Mouse (Mus musculus): ENCODE results near the gene Kcnq4. TPM values are rescaled to one million over a fixed set of nuclear protein-coding genes. Genes with fewer than 3 reads are reported as not detected.

Kcnq4 gene
- 5.2 and 5.5 TPM in 2 replicates for polyA plus RNA-seq (2014; fragmentation: Nextera tagmentation; extraction: Ambion mirVana)

DNA sequence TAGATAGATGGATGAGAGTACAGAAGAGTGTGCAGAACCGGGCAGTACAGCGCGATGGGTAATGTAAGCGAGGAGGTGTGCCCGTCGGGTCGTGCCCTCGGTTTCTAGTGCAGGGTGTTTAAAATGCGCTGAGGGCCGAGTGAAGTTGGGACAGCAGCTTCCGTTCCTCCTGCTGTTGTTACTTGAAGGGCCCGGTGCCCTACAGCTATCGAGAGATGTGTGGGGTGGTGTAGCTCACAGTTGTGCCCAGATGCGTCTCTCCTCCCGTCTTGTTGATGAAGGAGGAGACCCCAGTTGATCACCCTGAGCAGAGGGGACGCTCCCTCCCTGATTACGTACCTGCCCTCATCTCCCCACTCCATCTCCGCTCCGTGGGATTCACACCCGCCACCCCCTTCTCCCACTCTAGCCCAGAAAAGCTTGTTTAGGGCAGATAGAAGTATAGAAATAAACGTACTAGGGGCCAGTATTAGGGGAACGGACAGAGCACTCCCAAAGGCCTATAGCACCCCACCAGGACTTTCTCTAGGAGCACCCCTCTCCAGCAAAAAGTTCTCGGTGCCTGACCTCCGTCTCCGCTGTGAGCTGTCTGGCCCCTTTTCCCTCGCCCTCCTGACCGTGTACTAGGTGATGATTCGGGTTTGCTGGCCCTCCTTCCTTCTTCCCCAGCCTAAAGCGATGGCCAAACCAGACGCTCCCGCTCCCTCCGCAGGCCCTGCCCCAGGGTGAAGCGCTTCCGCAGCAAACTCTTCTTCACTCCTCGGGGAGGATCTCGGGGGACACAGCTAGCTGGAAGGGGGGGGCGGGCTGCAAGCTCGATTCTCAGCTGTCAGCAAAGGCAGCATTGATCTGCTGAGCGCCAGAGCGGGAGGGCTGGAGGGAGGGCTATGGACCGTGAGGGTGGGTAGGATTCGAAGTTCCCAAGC lies at the start of gene Kcnq4:
TSS of gene Kcnq4 (minus strand) at position 672 of the 926 bp plus-strand sequence.
- WGBS = 2% methylated on average over 42 of the region's 42 CpGs
- Histone ChIP-seq H3K36me3 (ENCODE audit: control insufficient read depth, insufficient read depth, low read length) (no peaks in the 10 kb centered on the region), H3K27me3 (ENCODE audit: control insufficient read depth, insufficient read depth, low read length) (peaks cover 13% of the 10 kb centered on the region), H3K4me2 (ENCODE audit: low read depth, low read length) (peak within 1 kb of the TSS; percentile 100), H3K4me3 (ENCODE audit: low read depth, low read length) (peak within 1 kb of the TSS; percentile 56), H3K9ac (replicated peaks; ENCODE audit: low read depth, low read length) (peak within 1 kb of the TSS; percentile 48), H3K27ac (ENCODE audit: low read depth, low read length) (no peak within 1 kb of the TSS), H3K9me3 (ENCODE audit: control insufficient read depth, low read length) (no peaks in the 10 kb centered on the region), H3K4me1 (ENCODE audit: control insufficient read depth, insufficient read depth, low read length) (peaks cover 7% of the 10 kb centered on the region; the same call in 1 of the 2 replicates)
- ATAC-seq (ENCODE audit: low read depth) = no peak

DNA sequence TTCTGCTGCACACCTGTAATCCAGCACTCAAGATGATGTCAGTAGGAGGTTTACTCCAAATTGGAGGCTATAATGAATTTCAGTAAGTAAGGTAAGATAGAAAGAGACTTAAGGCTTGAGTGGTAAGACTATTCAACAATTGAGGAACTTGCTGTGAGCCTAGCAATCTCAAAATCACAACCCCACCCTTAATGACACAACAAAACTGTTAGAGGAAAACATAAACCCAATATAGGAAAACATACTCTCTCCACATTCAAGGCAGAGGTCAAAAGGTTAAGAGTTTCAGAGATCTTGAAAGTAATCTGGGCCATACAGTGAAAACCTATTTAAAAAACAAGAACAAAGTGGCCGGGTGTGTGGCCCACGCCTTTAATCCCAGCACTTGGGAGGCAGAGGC lies 48.3 kb upstream of the Kcnq4 start:
- Histone ChIP-seq H3K27ac (ENCODE audit: low read depth, low read length) (no peak overlapping the region), H3K27me3 (ENCODE audit: control insufficient read depth, insufficient read depth, low read length) (no peaks in the 10 kb centered on the region), H3K9me3 (ENCODE audit: control insufficient read depth, low read length) (no peaks in the 10 kb centered on the region), H3K9ac (replicated peaks; ENCODE audit: low read depth, low read length) (no peak overlapping the region), H3K4me2 (ENCODE audit: low read depth, low read length) (no peak overlapping the region), H3K4me3 (ENCODE audit: low read depth, low read length) (no peak overlapping the region), H3K36me3 (ENCODE audit: control insufficient read depth, insufficient read depth, low read length) (no peaks in the 10 kb centered on the region), H3K4me1 (ENCODE audit: control insufficient read depth, insufficient read depth, low read length) (peaks cover 5% of the 10 kb centered on the region)
- ATAC-seq (ENCODE audit: low read depth) = no peak
- 90% methylated on average over 2 of the region's 2 CpGs for WGBS

DNA sequence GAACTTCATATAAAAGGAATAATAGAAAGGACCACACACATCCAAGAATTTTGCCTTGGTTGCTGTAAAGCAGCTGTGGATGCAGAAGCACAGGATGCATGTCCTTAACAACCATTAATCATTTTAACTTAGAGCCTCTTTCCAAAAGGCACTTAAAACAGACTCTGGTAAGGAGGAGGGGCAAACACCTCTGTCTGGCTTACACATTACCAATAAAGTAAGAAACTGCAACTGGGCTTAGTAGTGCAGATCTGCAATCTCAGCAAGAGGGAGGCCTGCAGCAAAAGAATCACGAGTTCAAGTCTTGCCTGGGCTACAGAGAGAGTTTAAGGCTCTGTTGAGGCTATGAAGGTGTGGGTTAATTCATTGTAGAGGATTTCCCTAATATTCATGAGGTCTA lies 47.2 kb upstream of the Kcnq4 start:
- Histone ChIP-seq H3K27me3 (ENCODE audit: control insufficient read depth, insufficient read depth, low read length) (no peaks in the 10 kb centered on the region), H3K36me3 (ENCODE audit: control insufficient read depth, insufficient read depth, low read length) (no peaks in the 10 kb centered on the region), H3K4me1 (ENCODE audit: control insufficient read depth, insufficient read depth, low read length) (peaks cover 5% of the 10 kb centered on the region), H3K4me2 (ENCODE audit: low read depth, low read length) (no peak overlapping the region), H3K4me3 (ENCODE audit: low read depth, low read length) (no peak overlapping the region), H3K9ac (replicated peaks; ENCODE audit: low read depth, low read length) (no peak overlapping the region), H3K27ac (ENCODE audit: low read depth, low read length) (no peak overlapping the region), H3K9me3 (ENCODE audit: control insufficient read depth, low read length) (no peaks in the 10 kb centered on the region)
- no peak for ATAC-seq (ENCODE audit: low read depth)
- 84% methylated on average over 1 of the region's 1 CpGs for WGBS

GRCm38 (mm10) chr4:120792918-120793317 lies 44.5 kb upstream of the Kcnq4 start:
- 88% methylated on average over 2 of the region's 2 CpGs for WGBS
- H3K27ac ChIP-seq (ENCODE audit: low read depth, low read length) = no peak overlapping the region
- ATAC-seq (ENCODE audit: low read depth) = no peak
- H3K9ac ChIP-seq (replicated peaks; ENCODE audit: low read depth, low read length) = no peak overlapping the region
- no peak overlapping the region for H3K4me3 ChIP-seq (ENCODE audit: low read depth, low read length)
- H3K4me1 ChIP-seq (ENCODE audit: control insufficient read depth, insufficient read depth, low read length) = peaks cover 3% of the 10 kb centered on the region; the same call in 1 of the 2 replicates
- no peaks in the 10 kb centered on the region for H3K27me3 ChIP-seq (ENCODE audit: control insufficient read depth, insufficient read depth, low read length)
- no peaks in the 10 kb centered on the region for H3K9me3 ChIP-seq (ENCODE audit: control insufficient read depth, low read length)
- H3K4me2 ChIP-seq (ENCODE audit: low read depth, low read length) = no peak overlapping the region
- peaks cover 8% of the 10 kb centered on the region; the same call in 1 of the 2 replicates for H3K36me3 ChIP-seq (ENCODE audit: control insufficient read depth, insufficient read depth, low read length)

DNA sequence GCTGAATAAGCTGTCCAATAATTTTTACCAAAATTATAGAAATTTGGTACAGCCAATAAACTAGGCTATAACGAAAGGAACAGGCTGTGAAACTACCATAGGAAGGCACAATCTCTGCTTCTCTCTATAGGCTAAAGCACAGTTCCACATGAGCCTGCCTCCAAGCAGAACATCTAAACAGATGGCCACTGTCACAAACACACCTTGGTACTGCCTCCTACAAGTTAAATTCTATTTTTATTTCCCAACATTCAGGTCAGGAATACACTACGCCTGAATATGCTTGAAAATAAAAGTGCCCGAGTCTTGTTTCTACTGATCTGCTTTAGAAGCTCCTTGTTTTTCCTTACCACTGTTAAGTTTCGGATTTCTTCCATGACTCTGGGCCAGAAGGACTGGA lies 41.6 kb upstream of the Kcnq4 start:
- no peaks in the 10 kb centered on the region for H3K9me3 ChIP-seq (ENCODE audit: control insufficient read depth, low read length)
- peaks cover 9% of the 10 kb centered on the region for H3K36me3 ChIP-seq (ENCODE audit: control insufficient read depth, insufficient read depth, low read length)
- H3K27me3 ChIP-seq (ENCODE audit: control insufficient read depth, insufficient read depth, low read length) = no peaks in the 10 kb centered on the region
- no peak for ATAC-seq (ENCODE audit: low read depth)
- H3K4me2 ChIP-seq (ENCODE audit: low read depth, low read length) = no peak overlapping the region
- 99% methylated on average over 4 of the region's 4 CpGs for WGBS
- no peak overlapping the region for H3K27ac ChIP-seq (ENCODE audit: low read depth, low read length)
- peaks cover 3% of the 10 kb centered on the region; the same call in 1 of the 2 replicates for H3K4me1 ChIP-seq (ENCODE audit: control insufficient read depth, insufficient read depth, low read length)
- H3K9ac ChIP-seq (replicated peaks; ENCODE audit: low read depth, low read length) = no peak overlapping the region
- H3K4me3 ChIP-seq (ENCODE audit: low read depth, low read length) = no peak overlapping the region

DNA sequence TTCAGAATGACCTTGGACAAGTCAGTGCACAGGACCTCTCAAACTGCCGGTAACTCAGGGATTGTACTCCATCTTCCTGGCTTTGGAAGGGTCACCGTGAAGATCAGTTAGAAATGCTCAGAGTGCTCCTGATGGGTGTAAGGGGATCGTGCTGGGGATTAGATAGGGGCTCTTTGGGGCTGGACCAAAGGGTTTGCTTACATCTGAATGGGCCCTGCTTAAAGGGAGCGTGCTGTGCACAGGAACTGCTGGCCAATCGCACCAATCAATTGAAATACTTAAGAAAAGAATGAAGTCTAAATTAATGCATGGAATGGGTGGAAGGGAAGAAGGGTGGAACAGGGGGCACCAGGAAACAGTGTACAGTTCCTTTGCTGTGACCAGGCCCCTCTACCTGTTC lies 7.4 kb upstream of the Kcnq4 start:
- H3K9me3 ChIP-seq (ENCODE audit: control insufficient read depth, low read length) = no peaks in the 10 kb centered on the region
- H3K27ac ChIP-seq (ENCODE audit: low read depth, low read length) = no peak overlapping the region
- no peak overlapping the region for H3K9ac ChIP-seq (replicated peaks; ENCODE audit: low read depth, low read length)
- H3K27me3 ChIP-seq (ENCODE audit: control insufficient read depth, insufficient read depth, low read length) = 0 out of 2 replicates have a peak, but pooled peaks cover 3% of the 10 kb centered on the region
- H3K4me3 ChIP-seq (ENCODE audit: low read depth, low read length) = no peak overlapping the region
- H3K4me2 ChIP-seq (ENCODE audit: low read depth, low read length) = no peak overlapping the region
- no peaks in the 10 kb centered on the region for H3K4me1 ChIP-seq (ENCODE audit: control insufficient read depth, insufficient read depth, low read length)
- no peak for ATAC-seq (ENCODE audit: low read depth)
- WGBS = 64% methylated on average over 5 of the region's 5 CpGs
- H3K36me3 ChIP-seq (ENCODE audit: control insufficient read depth, insufficient read depth, low read length) = peaks cover 30% of the 10 kb centered on the region

DNA sequence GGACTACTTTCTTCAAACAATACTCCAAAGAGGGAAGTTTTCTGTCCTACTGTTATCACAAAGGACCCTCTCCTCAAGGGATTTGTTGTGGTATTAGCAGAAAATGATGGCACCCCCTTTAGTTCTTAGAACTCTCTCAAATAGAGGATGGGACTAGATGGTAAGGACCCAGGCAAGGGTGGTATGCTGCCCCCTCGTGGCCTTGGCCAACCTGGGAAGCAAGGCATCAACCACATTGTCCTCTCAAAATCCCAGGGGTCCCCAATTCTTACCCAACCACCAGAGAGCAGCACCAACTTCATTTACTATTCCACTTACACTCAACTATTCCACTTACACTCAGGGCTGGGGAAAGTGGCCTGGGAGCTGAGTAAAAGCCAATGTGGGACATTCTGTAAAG lies 6.9 kb upstream of the Kcnq4 start:
- Histone ChIP-seq H3K4me1 (ENCODE audit: control insufficient read depth, insufficient read depth, low read length) (no peaks in the 10 kb centered on the region), H3K27ac (ENCODE audit: low read depth, low read length) (no peak overlapping the region), H3K9ac (replicated peaks; ENCODE audit: low read depth, low read length) (no peak overlapping the region), H3K9me3 (ENCODE audit: control insufficient read depth, low read length) (no peaks in the 10 kb centered on the region), H3K4me3 (ENCODE audit: low read depth, low read length) (no peak overlapping the region), H3K27me3 (ENCODE audit: control insufficient read depth, insufficient read depth, low read length) (0 out of 2 replicates have a peak, but pooled peaks cover 3% of the 10 kb centered on the region), H3K36me3 (ENCODE audit: control insufficient read depth, insufficient read depth, low read length) (peaks cover 25% of the 10 kb centered on the region), H3K4me2 (ENCODE audit: low read depth, low read length) (no peak overlapping the region)
- WGBS = 0% methylated on average over 1 of the region's 1 CpGs
- no peak for ATAC-seq (ENCODE audit: low read depth)

- Histone ChIP-seq H3K27ac (ENCODE audit: low read depth, low read length) (no peak overlapping the region), H3K36me3 (ENCODE audit: control insufficient read depth, insufficient read depth, low read length) (no peaks in the 10 kb centered on the region), H3K9me3 (ENCODE audit: control insufficient read depth, low read length) (no peaks in the 10 kb centered on the region), H3K9ac (replicated peaks; ENCODE audit: low read depth, low read length) (no peak overlapping the region), H3K4me3 (ENCODE audit: low read depth, low read length) (no peak overlapping the region), H3K4me2 (ENCODE audit: low read depth, low read length) (no peak overlapping the region), H3K27me3 (ENCODE audit: control insufficient read depth, insufficient read depth, low read length) (peaks cover 13% of the 10 kb centered on the region), H3K4me1 (ENCODE audit: control insufficient read depth, insufficient read depth, low read length) (peaks cover 7% of the 10 kb centered on the region; the same call in 1 of the 2 replicates)
- ATAC-seq (ENCODE audit: low read depth) = no peak
- 47% methylated on average over 2 of the region's 2 CpGs for WGBS
Measured at GRCm38 (mm10) chr4:120749601-120750000, 1.2 kb upstream of the Kcnq4 start.

DNA sequence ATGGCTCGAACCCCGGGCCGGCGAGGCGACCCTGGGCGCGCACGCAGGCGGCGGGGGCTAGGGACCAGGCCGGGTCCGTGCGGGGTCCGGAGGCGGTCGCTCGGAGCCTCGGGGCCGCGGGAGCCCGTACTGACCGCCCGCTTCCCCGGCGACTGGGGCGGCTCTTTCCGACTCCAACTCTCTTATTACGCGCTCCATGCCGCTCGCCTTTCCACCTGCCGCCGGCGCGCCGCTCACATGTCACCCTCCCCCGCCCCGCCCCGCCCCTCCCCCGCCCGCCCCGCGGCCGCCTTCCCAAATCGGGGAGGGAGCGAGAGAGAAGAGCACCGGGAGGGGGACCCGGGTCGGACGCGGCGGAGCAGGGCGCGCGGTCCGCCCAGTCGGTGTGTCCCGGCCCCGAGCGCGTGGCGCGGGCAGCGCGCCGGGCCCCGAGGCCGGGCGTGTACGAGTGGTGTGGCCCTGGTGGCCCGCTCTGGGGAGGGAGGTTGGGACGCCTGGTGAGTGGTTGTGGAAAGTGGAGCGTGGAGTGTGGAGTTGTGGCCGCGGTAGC lies 1.1 kb downstream of the Kcnq4 start:
- peaks cover 7% of the 10 kb centered on the region; the same call in 1 of the 2 replicates for H3K4me1 ChIP-seq (ENCODE audit: control insufficient read depth, insufficient read depth, low read length)
- H3K4me3 ChIP-seq (ENCODE audit: low read depth, low read length) = peak overlapping the region; percentile 56
- peaks cover 13% of the 10 kb centered on the region for H3K27me3 ChIP-seq (ENCODE audit: control insufficient read depth, insufficient read depth, low read length)
- H3K4me2 ChIP-seq (ENCODE audit: low read depth, low read length) = peak overlapping the region; percentile 100
- under 1% methylated on average over 50 of the region's 75 CpGs for WGBS
- H3K9me3 ChIP-seq (ENCODE audit: control insufficient read depth, low read length) = no peaks in the 10 kb centered on the region
- peak overlapping the region; percentile 48 for H3K9ac ChIP-seq (replicated peaks; ENCODE audit: low read depth, low read length)
- H3K36me3 ChIP-seq (ENCODE audit: control insufficient read depth, insufficient read depth, low read length) = no peaks in the 10 kb centered on the region
- H3K27ac ChIP-seq (ENCODE audit: low read depth, low read length) = no peak overlapping the region
- peak; percentile 31 for ATAC-seq (ENCODE audit: low read depth)
